Mouse (Mus musculus) liver, embryonic 14.5 days (tissue): ENCODE data around the gene Taf8.

Experiments
- CTCF ChIP-seq: IDR thresholded peaks from 2 replicates; pipeline ENCODE4 v1.5.1; 2016; ENCODE audit warnings: antibody characterized with exemption, low read depth, control low read depth
- EP300 ChIP-seq: IDR thresholded peaks from 2 replicates; pipeline ENCODE4 v1.6.1; 2016; ENCODE audit warnings: antibody characterized with exemption, low read depth

DNA sequence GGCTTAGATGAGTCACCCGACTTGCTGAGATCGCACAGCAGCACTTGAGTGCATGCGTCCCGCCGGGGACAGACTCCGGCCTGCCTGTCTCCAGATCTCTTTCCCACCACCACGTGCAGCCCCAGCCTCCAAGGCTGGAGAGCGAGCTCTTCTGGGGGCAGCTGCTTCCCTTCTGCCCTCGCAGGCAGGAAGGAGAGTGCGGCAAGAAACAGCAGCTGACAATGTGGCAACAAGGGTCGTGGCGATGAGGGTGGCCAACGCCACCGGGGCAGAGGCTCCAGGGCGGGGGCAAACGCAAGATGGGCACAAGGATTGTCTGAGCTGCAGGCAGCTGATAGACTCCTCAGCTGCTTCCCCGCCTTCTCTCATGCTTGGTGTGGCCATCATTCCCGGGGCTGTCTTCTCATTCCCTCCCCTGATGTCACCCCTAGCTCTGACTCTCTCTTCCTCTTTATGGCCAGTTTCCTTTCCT is 21.2 kb upstream of the Taf8 start:
- peak; percentile 12; the same call in 1 of the 2 replicates for TF ChIP-seq CTCF
- TF ChIP-seq EP300, result peak; percentile 75
